Mouse (Mus musculus) MEL (cell line): ENCODE measurements around the gene 1110017D15Rik. TPM values are rescaled to one million over a fixed set of nuclear protein-coding genes. Genes with fewer than 3 reads are reported as not detected.

ENCODE experiments used
- DNase-seq: peaks from one replicate; pipeline ENCODE4 v3.0.0; 2011; ENCODE audit warnings: low read depth, low spot score
- H3K27ac ChIP-seq: 2 replicates; pipeline ENCODE4 v1.5.1; 2012; ENCODE audit warnings: low read depth, mild to moderate bottlenecking, control low read depth, low read length, moderate library complexity; ENCODE audit not compliant: control insufficient read depth
- H3K27me3 ChIP-seq, 2 experiments: fragments of 150-350 bp in 1 of 2; sonication (generic) in 1 of 2; 2 replicates each; pipeline ENCODE4 v1.6.1; 2012; ENCODE audit warnings: low read length in 2 of 2, mild to moderate bottlenecking in 2 of 2, improper control_type of control experiment in 1 of 2, moderate library complexity in 1 of 2; ENCODE audit not compliant: insufficient read depth in 2 of 2, control insufficient read depth in 1 of 2
- H3K36me3 ChIP-seq, 2 experiments: 2 replicates each; pipeline ENCODE4 v1.6.1; 2012 to 2014; ENCODE audit warnings: low read length in 2 of 2, improper control_type of control experiment in 1 of 2, inconsistent platforms in 1 of 2, mild to moderate bottlenecking in 1 of 2; ENCODE audit not compliant: insufficient read depth in 2 of 2, control insufficient read depth in 1 of 2
- H3K4me1 ChIP-seq, 2 experiments: fragments of 150-350 bp in 1 of 2; sonication (generic) in 1 of 2; 2 replicates each; pipeline ENCODE4 v1.6.1; 2012; ENCODE audit warnings: low read length in 2 of 2, improper control_type of control experiment in 1 of 2, mild to moderate bottlenecking in 1 of 2; ENCODE audit not compliant: insufficient read depth in 2 of 2, control insufficient read depth in 1 of 2
- H3K4me3 ChIP-seq, 2 experiments: fragments of 150-350 bp in 1 of 2; sonication (generic) in 1 of 2; 2 replicates each; pipeline ENCODE4 v1.5.1; 2012; ENCODE audit warnings: low read depth in 2 of 2, low read length in 2 of 2, mild to moderate bottlenecking in 2 of 2, moderate library complexity in 2 of 2, control low read depth in 1 of 2, improper control_type of control experiment in 1 of 2; ENCODE audit not compliant: control insufficient read depth in 1 of 2, insufficient read depth in 1 of 2
- H3K79me2 ChIP-seq: 2 replicates; pipeline ENCODE4 v1.6.1; 2012; ENCODE audit warnings: mild to moderate bottlenecking, low read length, moderate library complexity; ENCODE audit not compliant: control insufficient read depth, poor library complexity, insufficient read depth
- H3K9ac ChIP-seq: 2 replicates; pipeline ENCODE4 v1.6.1; 2012; ENCODE audit warnings: low read depth, mild to moderate bottlenecking, control low read depth, low read length, moderate library complexity; ENCODE audit not compliant: control insufficient read depth, poor library complexity, severe bottlenecking
- H3K9me3 ChIP-seq: fragments of 150-350 bp; sonication (generic); replicated peaks from 2 replicates; pipeline ENCODE4 v1.6.1; 2012; ENCODE audit warnings: mild to moderate bottlenecking, low read length, improper control_type of control experiment, moderate library complexity; ENCODE audit not compliant: insufficient read depth
- BHLHE40 ChIP-seq: IDR thresholded peaks from 2 replicates; pipeline ENCODE4 v1.6.1; 2012; ENCODE audit warnings: low read depth, mild to moderate bottlenecking, inconsistent platforms, low read length, improper control_type of control experiment, borderline replicate concordance
- CHD1 ChIP-seq: IDR thresholded peaks from 2 replicates; pipeline ENCODE4 v1.6.1; 2012; ENCODE audit warnings: low read depth, mild to moderate bottlenecking, inconsistent platforms, low read length, improper control_type of control experiment
- CTCF ChIP-seq, 3 experiments: IDR thresholded peaks in 2 of 3; conservative IDR thresholded peaks in 1 of 3; 2 replicates each; pipeline ENCODE4 v1.5.1; 2011 to 2012; ENCODE audit warnings: low read length in 3 of 3, low read depth in 2 of 3, mild to moderate bottlenecking in 2 of 3, improper control_type of control experiment in 1 of 3, inconsistent platforms in 1 of 3, mixed read lengths in 1 of 3, moderate library complexity in 1 of 3; ENCODE audit not compliant: control insufficient read depth in 1 of 3, insufficient read depth in 1 of 3, poor library complexity in 1 of 3, severe bottlenecking in 1 of 3
- E2F4 ChIP-seq: IDR thresholded peaks from 2 replicates; pipeline ENCODE4 v1.6.1; 2011; ENCODE audit warnings: low read depth, low read length, improper control_type of control experiment, borderline replicate concordance
- ELF1 ChIP-seq: IDR thresholded peaks from 2 replicates; pipeline ENCODE4 v1.6.1; 2014; ENCODE audit warnings: low read depth, mild to moderate bottlenecking, inconsistent platforms, low read length, improper control_type of control experiment, moderate library complexity
- EP300 ChIP-seq, 2 experiments: IDR thresholded peaks; 2 replicates each; pipeline ENCODE4 v1.6.1; 2011; ENCODE audit warnings: improper control_type of control experiment in 2 of 2, low read length in 2 of 2, low read depth in 1 of 2, mild to moderate bottlenecking in 1 of 2
- ETS1 ChIP-seq: IDR thresholded peaks from 2 replicates; pipeline ENCODE4 v1.6.1; 2012; ENCODE audit warnings: low read depth, mild to moderate bottlenecking, inconsistent platforms, low read length, improper control_type of control experiment, moderate library complexity
- GATA1 ChIP-seq: IDR thresholded peaks from 2 replicates; pipeline ENCODE4 v1.6.1; 2011; ENCODE audit warnings: low read depth, low read length, improper control_type of control experiment
- HCFC1 ChIP-seq: IDR thresholded peaks from 2 replicates; pipeline ENCODE4 v1.6.1; 2012; ENCODE audit warnings: low read depth, mild to moderate bottlenecking, inconsistent platforms, low read length, improper control_type of control experiment, moderate library complexity
- JUND ChIP-seq: IDR thresholded peaks from 2 replicates; pipeline ENCODE4 v1.6.1; 2011; ENCODE audit warnings: low read depth, mild to moderate bottlenecking, improper control_type of control experiment, low read length
- MAFK ChIP-seq: IDR thresholded peaks from 2 replicates; pipeline ENCODE4 v1.6.1; 2011; ENCODE audit warnings: low read depth, mild to moderate bottlenecking, low read length, improper control_type of control experiment, borderline replicate concordance
- MEF2A ChIP-seq: IDR thresholded peaks from 2 replicates; pipeline ENCODE4 v1.6.1; 2014; ENCODE audit warnings: low read depth, mild to moderate bottlenecking, inconsistent platforms, low read length, improper control_type of control experiment; ENCODE audit not compliant: poor library complexity, insufficient replicate concordance, severe bottlenecking; ENCODE audit errors: extremely low read depth
- MXI1 ChIP-seq: IDR thresholded peaks from 2 replicates; pipeline ENCODE4 v1.6.1; 2011; ENCODE audit warnings: mild to moderate bottlenecking, low read depth, low read length, improper control_type of control experiment
- MYB ChIP-seq: IDR thresholded peaks from 2 replicates; pipeline ENCODE4 v1.6.1; 2011; ENCODE audit warnings: mild to moderate bottlenecking, low read depth, low read length, improper control_type of control experiment
- NRF1 ChIP-seq: IDR thresholded peaks from 2 replicates; pipeline ENCODE4 v1.6.1; 2014; ENCODE audit warnings: low read depth, mild to moderate bottlenecking, inconsistent platforms, low read length, improper control_type of control experiment, moderate library complexity; ENCODE audit not compliant: poor library complexity, insufficient read depth, severe bottlenecking
- POLR2A ChIP-seq, 2 experiments: IDR thresholded peaks; 2 replicates each; pipeline ENCODE4 v1.6.1; 2011 to 2012; ENCODE audit warnings: low read length in 2 of 2, mild to moderate bottlenecking in 2 of 2, control low read depth in 1 of 2, improper control_type of control experiment in 1 of 2, low read depth in 1 of 2, moderate library complexity in 1 of 2; ENCODE audit not compliant: control insufficient read depth in 1 of 2, insufficient read depth in 1 of 2, poor library complexity in 1 of 2
- POLR2AphosphoS5 ChIP-seq: IDR thresholded peaks from 2 replicates; pipeline ENCODE4 v1.6.1; 2012; ENCODE audit warnings: low read depth, borderline replicate concordance, mild to moderate bottlenecking, inconsistent platforms, low read length, moderate library complexity, mixed read lengths
- RCOR1 ChIP-seq: IDR thresholded peaks from 2 replicates; pipeline ENCODE4 v1.6.1; 2012; ENCODE audit warnings: low read depth, mild to moderate bottlenecking, inconsistent platforms, low read length, improper control_type of control experiment
- SIN3A ChIP-seq: IDR thresholded peaks from 2 replicates; pipeline ENCODE4 v1.6.1; 2012; ENCODE audit warnings: low read length, improper control_type of control experiment, inconsistent platforms
- SMC3 ChIP-seq: IDR thresholded peaks from 2 replicates; pipeline ENCODE4 v1.6.1; 2011; ENCODE audit warnings: low read depth, low read length, improper control_type of control experiment
- TBP ChIP-seq: IDR thresholded peaks from 2 replicates; pipeline ENCODE4 v1.8.0; 2011; ENCODE audit warnings: low read depth, low read length, improper control_type of control experiment
- TCF12 ChIP-seq: IDR thresholded peaks from 2 replicates; pipeline ENCODE4 v1.6.1; 2014; ENCODE audit warnings: low read depth, mild to moderate bottlenecking, inconsistent platforms, low read length, improper control_type of control experiment, moderate library complexity
- UBTF ChIP-seq: IDR thresholded peaks from 2 replicates; pipeline ENCODE4 v1.6.1; 2012; ENCODE audit warnings: low read depth, mild to moderate bottlenecking, inconsistent platforms, low read length, improper control_type of control experiment, moderate library complexity, borderline replicate concordance; ENCODE audit not compliant: insufficient read depth
- USF1 ChIP-seq: IDR thresholded peaks from 2 replicates; pipeline ENCODE4 v1.6.1; 2014; ENCODE audit warnings: low read depth, mild to moderate bottlenecking, inconsistent platforms, low read length, improper control_type of control experiment, moderate library complexity
- USF2 ChIP-seq, 2 experiments: IDR thresholded peaks; 2 replicates each; pipeline ENCODE4 v1.6.1; 2011 to 2012; ENCODE audit warnings: improper control_type of control experiment in 2 of 2, low read length in 2 of 2, borderline replicate concordance in 1 of 2, inconsistent platforms in 1 of 2, low read depth in 1 of 2, mild to moderate bottlenecking in 1 of 2; ENCODE audit not compliant: insufficient read depth in 1 of 2
- ZKSCAN1 ChIP-seq: IDR thresholded peaks from 2 replicates; pipeline ENCODE4 v1.6.1; 2012; ENCODE audit warnings: low read depth, mild to moderate bottlenecking, inconsistent platforms, low read length, improper control_type of control experiment, moderate library complexity
- polyA plus RNA-seq, 2 experiments: library from polyadenylated mRNA; stranded (reverse) in 1 of 2; unstranded in 1 of 2; fragments of >175 nt in 1 of 2; fragments of >200 nt in 1 of 2; gene quantifications; 2 replicates each; pipeline versions ENCODE4 v1.2.1 to v1.2.4; 2012; ENCODE audit warnings: low replicate concordance in 2 of 2, low read depth in 1 of 2; ENCODE audit not compliant: insufficient read length in 2 of 2, insufficient read depth in 1 of 2, missing spikeins in 1 of 2
- total RNA-seq: library from RNA; depleted of rRNA; stranded (reverse); fragments of 300-350 nt; gene quantifications from 2 replicates; pipeline ENCODE4 v1.2.3, GENCODE M21; 2012

The 1110017D15Rik gene
- total and polyA plus RNA-seq, 3 experiments: 0.21 TPM; not detected in 2

DNA sequence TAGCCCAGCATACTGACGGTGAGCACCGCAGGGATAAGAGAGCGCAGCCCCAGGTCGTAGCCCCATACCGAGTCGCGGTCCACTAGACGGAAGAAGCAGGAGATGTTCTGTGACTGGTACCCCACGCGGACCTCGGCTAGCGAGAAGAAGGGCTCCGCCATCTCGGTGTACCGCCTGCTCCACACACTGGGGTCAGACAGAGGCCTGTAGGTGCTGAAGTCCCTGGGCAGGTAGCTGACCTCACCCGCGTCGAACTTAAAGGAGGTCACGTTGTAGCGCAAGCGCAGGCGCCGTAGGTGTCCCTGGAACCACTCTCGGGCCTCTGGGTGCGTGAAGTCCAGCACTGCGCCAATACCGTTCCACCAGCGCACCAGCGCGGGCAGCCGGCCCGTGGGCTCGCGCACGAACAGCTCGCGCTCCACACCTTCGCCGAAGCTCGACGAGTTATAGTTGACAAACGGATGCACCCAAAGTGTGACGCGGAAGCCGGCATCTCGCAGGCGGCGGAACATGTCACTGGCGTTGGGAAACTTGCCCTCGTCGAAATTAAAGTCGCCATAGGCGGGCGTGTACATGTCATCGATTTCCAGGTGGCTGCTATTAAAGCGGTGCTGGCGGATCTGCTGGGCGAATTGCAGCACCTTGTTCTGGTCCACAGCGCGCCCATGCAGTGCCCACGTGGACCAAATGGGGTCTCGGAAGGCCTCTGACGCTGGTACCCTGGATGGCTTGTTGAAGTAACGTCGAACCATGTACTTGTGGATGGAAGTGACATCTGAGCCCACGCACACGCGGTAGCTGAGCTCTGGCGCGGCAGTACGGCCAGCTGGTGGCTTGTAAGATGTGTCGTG is 18.9 kb downstream of the 1110017D15Rik start:
- no peak for TF ChIP-seq TCF12
- TF ChIP-seq SMC3: no peak
- TF ChIP-seq USF1: no peak
- TF ChIP-seq EP300 (IDR thresholded peaks at IDR 0.05; ENCODE audit: low read depth in 1 of 2, low read length in 2 of 2): no peak
- TF ChIP-seq NRF1: no peak
- TF ChIP-seq BHLHE40: no peak
- no peak for TF ChIP-seq TBP
- TF ChIP-seq MXI1: no peak
- TF ChIP-seq ELF1: no peak
- TF ChIP-seq POLR2AphosphoS5: no peak
- TF ChIP-seq MEF2A: no peak
- no peak for TF ChIP-seq CHD1
- TF ChIP-seq CTCF (IDR thresholded peaks at IDR 0.05 in 2 of 3, conservative IDR thresholded peaks at IDR 0.05 in 1 of 3; ENCODE audit: control insufficient read depth in 1 of 3, insufficient read depth in 1 of 3, low read depth in 2 of 3, low read length in 3 of 3, poor library complexity in 1 of 3, severe bottlenecking in 1 of 3): no peak
- TF ChIP-seq HCFC1: no peak
- TF ChIP-seq ZKSCAN1: no peak
- TF ChIP-seq POLR2A (IDR thresholded peaks at IDR 0.05; ENCODE audit: control insufficient read depth in 1 of 2, insufficient read depth in 1 of 2, low read depth in 1 of 2, low read length in 2 of 2, poor library complexity in 1 of 2): no peak
- TF ChIP-seq SIN3A: no peak
- TF ChIP-seq MAFK: no peak
- Histone ChIP-seq H3K27me3 (no peaks in the 10 kb centered on the region), H3K4me3 (no peak overlapping the region), H3K9me3 (no peaks in the 10 kb centered on the region), H3K36me3 (peaks cover 0 to 2% of the 10 kb centered on the region in 2 experiments; a peak in 2 of 4 replicates), H3K79me2 (no peaks in the 10 kb centered on the region), H3K9ac (no peak overlapping the region), H3K27ac (no peak overlapping the region), H3K4me1 (peaks cover 0 to 6% of the 10 kb centered on the region in 2 experiments; a peak in 2 of 4 replicates)
- no peak for DNase-seq

DNA sequence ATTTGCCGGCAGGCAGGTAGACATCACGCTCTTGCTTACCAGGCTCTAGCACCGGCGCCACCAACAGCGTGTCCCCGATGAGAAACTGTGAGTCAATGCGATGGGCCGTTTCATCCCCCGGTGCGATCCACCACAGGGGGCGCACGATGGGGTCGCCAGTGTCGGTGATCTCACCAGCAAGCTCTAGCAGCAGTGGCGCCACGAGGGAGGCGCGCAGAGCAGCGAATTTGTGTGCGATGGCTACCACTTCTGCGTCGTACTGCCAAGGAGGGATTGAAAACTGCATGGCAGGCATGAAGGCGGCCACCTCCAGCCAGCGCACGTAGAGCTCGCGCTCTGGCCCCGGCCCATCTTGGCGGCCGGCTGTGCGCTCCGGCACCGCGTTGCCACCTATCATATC is 19.6 kb downstream of the 1110017D15Rik start:
- H3K36me3 ChIP-seq: peaks cover 0 to 2% of the 10 kb centered on the region in 2 experiments; a peak in 2 of 4 replicates
- no peak overlapping the region for H3K9ac ChIP-seq
- H3K27me3 ChIP-seq: no peaks in the 10 kb centered on the region
- peaks cover 0 to 6% of the 10 kb centered on the region in 2 experiments; a peak in 1 of 4 replicates for H3K4me1 ChIP-seq
- H3K9me3 ChIP-seq: no peaks in the 10 kb centered on the region
- H3K79me2 ChIP-seq: no peaks in the 10 kb centered on the region
- DNase-seq: no peak
- no peak overlapping the region for H3K27ac ChIP-seq
- TF ChIP-seq UBTF (no peak), JUND (no peak), GATA1 (no peak), SMC3 (no peak), RCOR1 (no peak), ELF1 (no peak), USF2 (IDR thresholded peaks at IDR 0.05; ENCODE audit: borderline replicate concordance in 1 of 2, insufficient read depth in 1 of 2, low read depth in 1 of 2, low read length in 2 of 2) (no peak), ETS1 (no peak), MYB (no peak), E2F4 (no peak)
- H3K4me3 ChIP-seq: no peak overlapping the region
